Mouse (Mus musculus) splenic B cell, adult 2 months (primary cell): ENCODE measurements around the gene Thap12.
A peak's percentile ranks its signal among the peaks of the same experiment; 100 is the strongest.

Experiments used
- DNase-seq: peaks from one replicate; pipeline ENCODE4 v3.0.0-alpha.2; 2011; ENCODE audit warnings: low read depth, low spot score
- H3K27me3 ChIP-seq: 2 replicates; pipeline ENCODE4 v1.6.1; 2012; ENCODE audit warnings: mild to moderate bottlenecking, low read length, moderate library complexity, mixed read lengths; ENCODE audit not compliant: control insufficient read depth, poor library complexity, insufficient read depth, severe bottlenecking
- H3K36me3 ChIP-seq: 2 replicates; pipeline ENCODE4 v1.6.1; 2012; ENCODE audit warnings: mild to moderate bottlenecking, low read length, moderate library complexity, mixed read lengths; ENCODE audit not compliant: control insufficient read depth, poor library complexity, insufficient read depth, severe bottlenecking

Thap12 gene

DNA sequence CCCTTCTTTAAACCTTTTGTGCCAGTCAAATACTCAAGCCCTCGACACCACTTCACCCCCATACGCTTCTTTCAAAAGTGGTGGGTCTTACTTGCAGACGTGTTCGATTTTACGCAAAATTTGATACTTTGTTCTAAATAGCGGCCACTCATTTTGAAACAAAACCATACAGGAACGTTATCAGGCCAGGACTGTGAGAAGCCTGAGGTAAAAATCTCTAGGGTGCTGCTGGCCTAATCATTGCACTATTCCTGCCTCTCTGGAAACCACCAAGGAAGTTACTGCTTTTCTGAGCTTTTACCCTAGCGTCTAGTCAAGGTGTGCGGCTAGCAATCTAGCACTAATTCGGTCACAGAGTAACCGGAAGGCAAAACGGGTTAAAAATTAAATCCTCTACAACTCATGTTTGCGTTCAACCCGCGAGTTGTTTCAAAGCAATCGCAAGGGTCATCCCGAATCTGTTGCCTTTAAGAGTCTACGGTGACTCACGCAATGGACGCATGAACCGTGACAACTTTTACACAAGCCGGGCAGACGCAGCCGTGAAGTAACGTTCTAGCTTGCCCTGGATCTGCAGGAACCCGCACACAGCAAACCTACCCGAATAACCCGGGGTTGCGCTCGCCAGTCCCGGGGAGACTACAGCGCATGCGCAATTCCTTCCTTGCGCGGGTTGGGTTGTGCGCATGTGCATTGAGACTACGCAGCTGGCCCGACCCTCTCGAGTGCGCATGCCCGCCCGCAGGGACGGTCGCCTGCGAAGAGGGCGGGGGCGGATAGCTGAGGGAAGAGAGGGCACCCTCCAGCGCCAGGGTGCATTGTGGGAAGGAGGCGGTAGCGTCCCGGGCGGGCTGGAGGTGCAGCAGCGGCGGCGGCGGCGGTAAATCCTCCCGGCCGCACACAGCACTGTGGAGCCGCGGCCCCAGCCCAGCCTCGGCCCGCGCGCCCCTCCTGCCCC, at the start of gene Thap12:
TSS of gene Thap12 (plus strand) at position 821 of the 958 bp plus-strand sequence.
- Histone ChIP-seq H3K27me3 (no peaks in the 10 kb centered on the region), H3K36me3 (no peaks in the 10 kb centered on the region)
- DNase-seq, result peak; percentile 100

DNA sequence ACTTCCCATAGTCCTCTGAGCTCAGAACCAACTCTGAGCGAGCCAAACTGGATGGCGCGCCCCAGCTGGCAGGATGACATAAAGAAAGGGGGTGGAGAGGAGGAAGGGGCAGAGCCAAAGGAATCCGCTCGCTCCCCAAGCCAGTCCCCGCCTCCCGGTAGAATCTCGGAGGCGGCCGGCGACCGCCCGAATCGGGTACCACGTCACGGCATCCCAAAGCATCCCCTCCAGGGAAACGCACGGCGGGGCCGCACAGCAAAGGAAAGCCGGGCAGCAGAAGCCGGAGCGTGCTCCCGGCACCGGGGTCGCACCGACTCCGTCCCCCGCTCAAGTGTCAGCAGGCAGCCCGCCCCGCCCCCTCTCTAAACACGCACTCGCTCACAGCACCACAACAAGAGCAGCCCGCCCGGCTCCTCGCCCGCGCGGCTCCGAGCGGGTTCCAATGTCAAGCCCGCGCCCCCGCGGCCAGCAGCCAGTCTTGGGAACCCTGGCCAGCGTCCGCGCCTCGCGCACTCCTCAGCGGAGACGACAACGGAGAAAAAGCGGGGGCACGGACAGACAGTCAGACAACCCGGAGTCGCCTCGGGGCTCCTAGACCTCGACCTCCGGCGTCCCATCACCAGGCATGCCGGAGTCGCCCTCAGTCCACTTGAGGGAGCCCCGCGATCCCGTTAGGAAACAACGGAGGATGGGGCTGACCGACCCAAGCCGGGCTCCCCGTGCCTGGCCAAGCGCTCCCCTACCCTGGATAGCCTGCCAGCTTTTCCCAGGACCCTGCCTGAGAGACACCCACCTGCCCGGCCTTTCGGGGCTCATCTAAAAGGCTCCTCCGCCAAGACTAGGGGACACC, 47.0 kb upstream of the Thap12 start:
- peak; percentile 62 for DNase-seq
- H3K27me3 ChIP-seq, result no peaks in the 10 kb centered on the region
- H3K36me3 ChIP-seq, result peaks cover 2% of the 10 kb centered on the region; the same call in 1 of the 2 replicates

DNA sequence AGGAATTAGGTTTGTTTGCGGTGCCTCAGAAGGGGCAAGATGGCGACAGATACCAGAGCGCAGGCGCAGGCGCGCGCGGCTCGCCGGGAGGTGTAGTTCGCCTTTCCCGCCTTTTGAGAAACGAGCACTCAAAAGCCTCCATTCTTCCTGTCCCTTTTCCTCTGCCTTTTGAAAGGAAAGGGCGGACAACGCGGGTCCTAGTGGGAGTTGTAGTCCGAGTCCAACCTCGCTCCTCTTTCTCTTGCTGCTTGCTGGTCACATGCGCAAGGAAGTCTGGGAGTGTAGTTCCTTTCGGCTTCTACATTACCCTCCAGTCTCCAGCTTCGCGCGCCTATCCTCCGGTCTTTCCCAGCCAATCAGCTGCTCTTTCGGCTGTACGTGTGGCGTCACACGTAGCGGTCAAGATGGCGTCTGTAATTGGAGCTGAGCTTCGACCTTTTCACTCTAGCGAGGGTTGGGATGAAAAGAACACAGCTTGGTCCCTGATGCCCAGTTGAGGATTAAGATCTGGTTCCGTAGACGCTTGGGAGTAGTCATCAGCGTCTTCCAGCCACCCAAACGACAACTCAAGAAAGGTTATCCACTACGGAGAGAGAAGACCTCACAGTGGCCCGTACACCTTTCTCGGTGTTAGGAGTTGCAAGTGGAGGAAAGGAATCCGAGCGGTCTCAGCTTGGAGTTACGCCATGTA, 46.2 kb upstream of the Thap12 start, which contains the start of gene Emsy:
TSS of gene Emsy (minus strand) at position 253 of the 691 bp plus-strand sequence.
- Histone ChIP-seq H3K36me3 (peaks cover 2% of the 10 kb centered on the region; the same call in 1 of the 2 replicates), H3K27me3 (no peaks in the 10 kb centered on the region)
- DNase-seq, result peak; percentile 93

DNA sequence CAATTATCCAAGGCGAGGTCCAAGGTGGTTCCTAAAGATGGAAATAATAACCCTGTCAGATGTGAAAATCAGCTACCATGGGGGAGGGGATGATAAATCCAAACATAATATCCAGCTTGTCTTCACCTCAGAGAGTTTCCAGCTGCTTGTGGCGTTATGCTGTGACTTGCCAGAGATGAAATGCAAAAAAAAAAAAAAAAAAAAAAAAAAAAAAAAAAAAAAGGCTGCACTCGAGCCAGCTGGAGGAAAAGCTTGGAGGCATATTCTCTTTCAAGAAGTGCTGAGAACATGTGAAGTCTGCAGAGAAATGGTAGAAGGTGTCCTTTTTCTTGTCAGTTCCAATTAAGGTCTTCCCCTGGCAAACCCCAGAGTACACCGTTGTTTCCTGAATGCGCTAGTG, 37.7 kb upstream of the Thap12 start:
- peaks cover 2% of the 10 kb centered on the region; the same call in 1 of the 2 replicates for H3K27me3 ChIP-seq

DNA sequence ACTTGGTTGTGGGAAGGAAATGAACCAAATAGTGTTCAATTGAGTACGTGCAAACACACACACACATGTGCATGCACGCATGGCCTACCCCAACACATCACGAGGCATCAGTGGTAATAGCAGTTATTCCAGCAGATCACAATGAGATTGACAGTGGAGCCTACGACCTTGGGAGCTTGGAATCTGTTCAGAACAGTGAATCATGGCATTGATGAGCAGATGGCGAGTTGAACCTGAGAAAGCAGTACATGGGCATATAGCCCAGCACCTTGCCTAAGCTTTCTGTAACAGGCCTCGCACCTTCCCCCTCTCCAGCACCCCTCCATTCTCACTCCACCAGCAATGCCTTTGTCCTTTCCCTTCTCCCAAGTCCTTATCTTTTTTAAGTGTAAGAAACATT, 37.2 kb upstream of the Thap12 start:
- H3K27me3 ChIP-seq, result peaks cover 2% of the 10 kb centered on the region; the same call in 1 of the 2 replicates
- no peak for DNase-seq
- H3K36me3 ChIP-seq, result no peaks in the 10 kb centered on the region

More for the DNA sequence above, 37.7 kb upstream of the Thap12 start:
- no peaks in the 10 kb centered on the region for H3K36me3 ChIP-seq
- no peak for DNase-seq

DNA sequence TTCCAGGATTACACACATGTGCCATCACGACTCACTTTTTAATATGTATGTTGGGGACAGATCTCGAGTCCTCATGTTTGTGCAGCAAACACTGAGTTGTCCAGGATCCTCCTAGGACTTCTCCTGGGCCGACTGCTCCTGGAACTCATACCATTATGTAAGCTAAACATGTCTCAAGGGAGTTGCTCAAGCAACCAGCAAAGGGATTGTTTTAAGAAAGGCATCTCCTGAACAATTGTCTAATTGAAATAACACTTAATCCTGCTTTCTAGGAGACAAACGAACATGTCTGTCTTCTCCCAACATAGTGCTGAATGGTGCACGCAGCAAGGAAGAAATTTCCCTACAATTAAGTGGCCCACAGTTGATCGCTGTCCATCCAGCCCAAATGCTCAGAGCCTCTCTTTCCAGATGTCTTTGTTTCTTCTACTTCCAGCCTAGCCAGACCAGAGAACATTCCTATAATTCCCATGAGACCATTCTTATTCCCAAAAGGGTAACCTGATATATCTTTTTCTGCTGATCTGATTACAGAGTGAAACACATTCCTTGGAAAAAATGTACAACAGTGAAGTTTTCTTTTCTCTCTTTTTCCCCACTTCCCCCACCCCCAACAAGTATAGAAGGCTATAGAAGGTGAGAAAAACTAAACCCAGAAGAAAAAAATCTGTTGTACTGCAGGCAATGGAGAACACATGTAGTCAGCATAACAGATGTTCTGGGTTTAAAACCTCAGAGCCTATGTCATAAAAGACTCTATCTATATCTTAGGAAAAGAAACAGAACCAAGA, 34.8 kb upstream of the Thap12 start:
- Histone ChIP-seq H3K27me3 (peaks cover 2% of the 10 kb centered on the region; the same call in 1 of the 2 replicates), H3K36me3 (no peaks in the 10 kb centered on the region)
- no peak for DNase-seq

DNA sequence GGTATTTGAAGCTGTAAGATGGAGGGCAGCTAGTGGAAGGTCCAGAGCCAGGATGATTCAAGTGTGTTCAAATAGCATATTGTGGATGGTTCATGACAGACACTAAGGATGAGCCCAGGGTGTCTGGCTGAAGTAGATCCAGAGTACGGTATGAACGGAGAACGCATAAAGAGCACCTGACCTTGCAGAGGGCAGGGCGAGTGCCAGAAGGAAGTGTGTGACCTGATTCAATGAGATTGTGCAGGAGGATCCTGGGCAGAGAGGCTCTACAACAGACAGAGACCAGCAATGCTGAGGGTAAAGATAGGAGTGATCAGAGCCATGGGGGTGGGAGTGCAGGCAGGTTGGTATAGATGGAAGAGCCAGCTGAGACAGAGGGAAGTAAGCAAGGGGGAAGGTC, 32.1 kb upstream of the Thap12 start:
- H3K27me3 ChIP-seq, result peaks cover 2% of the 10 kb centered on the region; the same call in 1 of the 2 replicates
- no peak for DNase-seq
- H3K36me3 ChIP-seq, result no peaks in the 10 kb centered on the region

DNA sequence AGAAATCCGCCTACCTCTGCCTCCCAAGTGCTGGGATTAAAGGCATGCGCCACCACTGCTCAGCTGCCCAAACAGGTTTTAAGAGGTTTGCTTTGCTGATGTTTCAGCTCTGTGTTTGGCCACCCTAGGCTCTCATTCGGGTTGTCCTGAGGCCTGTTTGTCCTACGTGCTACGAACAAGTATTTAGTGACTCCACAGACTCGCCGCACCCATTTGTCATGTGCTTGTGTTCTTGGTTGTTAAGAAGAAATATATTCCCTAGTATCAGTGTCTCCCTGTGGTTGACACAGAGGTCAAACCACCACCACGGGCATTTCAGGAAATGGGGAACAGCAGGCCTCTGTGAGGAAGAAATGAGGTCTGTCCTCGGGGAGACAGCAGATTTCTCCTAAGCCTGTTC, 31.5 kb upstream of the Thap12 start:
- peaks cover 2% of the 10 kb centered on the region; the same call in 1 of the 2 replicates for H3K27me3 ChIP-seq

DNA sequence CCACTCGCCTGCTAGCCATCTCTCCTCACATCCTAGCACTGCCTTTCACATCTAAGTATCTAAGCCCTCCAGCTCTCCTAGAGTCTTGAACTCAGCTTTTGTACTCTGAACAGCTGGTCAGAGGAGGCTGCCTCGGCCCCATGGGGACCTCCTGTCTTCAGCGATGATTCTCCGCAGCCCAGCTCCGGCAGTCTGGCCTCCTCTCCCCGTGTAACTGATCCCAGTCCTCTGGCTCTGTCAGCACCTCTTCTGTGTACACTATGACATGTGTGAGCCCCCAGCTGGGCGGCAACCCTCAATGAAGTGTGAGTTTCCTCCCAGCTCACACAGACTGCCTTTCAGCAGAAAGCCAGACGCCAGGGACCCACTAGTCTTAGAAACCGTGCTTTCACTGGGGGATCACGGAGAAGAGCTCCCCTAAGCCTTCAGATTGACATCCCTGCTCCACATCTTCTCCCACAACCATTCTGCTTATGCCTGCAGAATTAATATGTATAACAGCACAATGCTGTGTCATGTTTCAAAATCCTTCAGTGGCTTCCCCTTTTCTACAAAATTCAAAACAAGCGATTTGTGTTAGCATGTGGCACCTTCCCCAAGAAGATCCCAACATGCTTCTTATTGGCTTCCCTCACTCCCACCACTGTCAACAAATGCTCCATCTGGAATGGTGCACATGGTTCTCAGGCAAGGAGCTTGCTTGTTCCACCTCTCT, 30.5 kb upstream of the Thap12 start:
- Histone ChIP-seq H3K27me3 (peaks cover 2% of the 10 kb centered on the region; the same call in 1 of the 2 replicates), H3K36me3 (no peaks in the 10 kb centered on the region)
- no peak for DNase-seq

More for the DNA sequence above, 31.5 kb upstream of the Thap12 start:
- H3K36me3 ChIP-seq, result no peaks in the 10 kb centered on the region
- DNase-seq, result no peak

DNA sequence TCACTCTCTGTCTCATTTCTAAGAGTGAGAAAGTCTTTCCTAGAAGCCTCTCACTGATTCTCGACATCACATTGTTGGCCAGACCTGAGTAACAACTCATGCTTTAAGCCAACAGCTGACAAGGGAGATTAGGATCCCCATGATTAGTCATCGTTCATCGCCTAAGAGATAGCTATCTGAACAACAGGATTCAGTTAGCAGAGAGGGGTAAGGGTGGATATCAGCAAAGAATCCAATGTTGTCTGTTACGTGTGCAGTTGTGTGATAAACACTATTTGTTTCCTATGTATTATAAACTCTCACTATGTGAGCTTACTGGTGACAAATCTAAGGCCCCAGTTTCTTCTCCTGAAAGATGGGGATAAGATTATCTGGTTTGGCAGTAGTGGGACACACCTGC, 28.6 kb upstream of the Thap12 start:
- no peaks in the 10 kb centered on the region for H3K36me3 ChIP-seq
- no peak for DNase-seq
- no peaks in the 10 kb centered on the region for H3K27me3 ChIP-seq

DNA sequence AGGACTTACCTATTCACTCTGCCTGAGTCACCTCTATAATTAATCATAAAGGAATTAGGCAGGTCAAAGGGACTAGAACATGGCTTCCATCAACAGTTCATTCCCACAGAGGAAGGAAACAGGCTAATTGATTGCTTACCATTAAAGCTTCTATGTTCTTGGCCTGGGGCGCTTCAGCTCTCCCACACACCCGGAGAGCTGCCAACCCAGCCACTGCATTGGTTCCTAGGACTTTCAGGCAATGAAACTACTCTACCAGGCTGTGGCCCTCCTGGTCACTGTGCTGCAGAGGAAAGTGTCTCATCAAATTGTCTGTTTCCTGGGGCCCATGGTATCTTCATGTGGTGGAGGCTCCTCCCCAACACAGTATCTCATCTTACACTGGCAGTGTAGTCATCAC, 25.4 kb upstream of the Thap12 start:
- DNase-seq, result no peak
- Histone ChIP-seq H3K36me3 (no peaks in the 10 kb centered on the region), H3K27me3 (no peaks in the 10 kb centered on the region)

DNA sequence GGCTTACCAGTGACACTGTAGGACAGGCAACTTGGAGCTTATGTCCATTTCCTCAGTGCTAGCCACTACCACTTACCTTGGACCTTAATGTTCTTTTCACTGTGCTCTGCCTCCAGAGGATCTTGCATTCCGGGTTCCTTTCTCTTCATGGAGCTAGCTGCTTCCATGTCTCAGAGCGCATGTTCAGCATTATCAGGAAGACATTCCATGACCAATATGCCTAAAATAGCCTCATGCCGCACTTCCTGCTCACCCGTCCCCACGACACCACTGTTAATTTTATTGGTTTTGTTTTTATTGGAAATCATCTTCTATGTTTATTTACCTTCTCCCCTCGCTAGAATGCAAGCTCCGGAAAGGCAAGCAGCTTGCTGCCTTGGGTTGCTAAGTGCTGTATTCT, 24.5 kb upstream of the Thap12 start:
- DNase-seq, result no peak
- Histone ChIP-seq H3K36me3 (no peaks in the 10 kb centered on the region), H3K27me3 (no peaks in the 10 kb centered on the region)

DNA sequence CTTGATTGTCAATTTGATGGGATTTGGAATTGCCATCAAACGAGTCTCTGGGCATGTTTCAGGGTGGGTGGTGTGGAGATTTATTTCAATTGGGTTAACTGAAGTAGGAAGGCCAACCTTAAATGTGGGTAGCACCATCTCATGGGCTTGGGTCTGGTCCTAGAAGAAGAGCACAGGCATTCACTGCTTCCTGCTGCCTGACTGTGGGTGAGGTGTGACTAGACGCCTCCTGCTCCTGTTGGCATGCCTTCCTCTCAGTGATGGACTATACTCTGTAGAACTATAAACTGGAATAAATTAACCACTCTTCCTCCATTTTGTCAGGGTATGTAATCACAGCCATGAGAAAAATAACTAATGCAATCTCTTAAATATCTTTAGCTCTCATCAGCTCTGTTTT, 22.2 kb upstream of the Thap12 start:
- DNase-seq, result no peak
- no peaks in the 10 kb centered on the region for H3K27me3 ChIP-seq
- no peaks in the 10 kb centered on the region for H3K36me3 ChIP-seq
